29 mouse cellular contexts compared by ENCODE assay signal in the genomic region with DNA sequence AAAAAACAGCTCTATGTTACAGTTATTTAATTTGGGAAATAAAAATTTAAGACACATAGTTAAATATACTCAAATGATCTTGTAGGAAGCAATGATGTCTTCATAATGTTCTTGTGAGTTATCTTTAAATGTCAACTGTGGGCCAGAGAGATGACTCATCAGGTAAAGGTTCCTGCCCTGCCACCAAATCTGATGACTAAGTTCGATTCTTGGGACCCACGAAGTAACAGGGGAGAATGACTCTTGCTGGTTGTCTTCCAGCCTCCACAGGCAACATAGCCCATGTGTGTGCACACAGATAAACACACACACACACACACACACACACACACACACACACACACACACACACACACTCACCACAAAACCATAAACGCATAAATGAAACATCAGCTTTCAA. TPM values are rescaled to one million over a fixed set of nuclear protein-coding genes. Genes with fewer than 3 reads are reported as not detected.
DNase-seq lines count a peak whose midpoint lies in the region; ATAC-seq lines count a peak whose summit lies in the region.
"Had no signal": no experiment of that assay in that cellular context is flagged by ENCODE, and none has a peak within 500 bp of the region (broad histone marks: within the 10 kb centered on the region; RNA-seq: fewer than 3 reads in every experiment).

No protein-coding gene starts in this region.

- 87% methylated on average over 3 of the region's 3 CpGs for WGBS in heart, embryonic 12.5 days

- ATAC-seq in heart, embryonic 12.5 days (ENCODE audit: insufficient number of reproducible peaks, low FRiP score): no peak
- no peak for ATAC-seq in erythroblast, adult 5-6 weeks (replicated peaks; ENCODE audit: low FRiP score, poor library complexity, severe bottlenecking)
- ATAC-seq: activated CD4-positive, CD25-positive, alpha-beta regulatory T cell, adult 4 months; forebrain, embryonic 13.5 days; forebrain, postnatal 0 days; hindbrain, postnatal 0 days; intestine, embryonic 15.5 days had no signal

- H3K9ac ChIP-seq in heart, embryonic 12.5 days: no peak overlapping the region
- H3K9ac ChIP-seq: embryonic facial prominence, embryonic 13.5 days; forebrain, embryonic 13.5 days; forebrain, postnatal 0 days; heart, embryonic 13.5 days; hindbrain, embryonic 14.5 days; intestine, embryonic 15.5 days had no signal

- no peaks in the 10 kb centered on the region for H3K9me3 ChIP-seq in heart, embryonic 12.5 days (replicated peaks)
- H3K9me3 ChIP-seq: embryonic facial prominence, embryonic 10.5 days; embryonic facial prominence, embryonic 13.5 days; forebrain, embryonic 10.5 days; forebrain, embryonic 13.5 days; intestine, embryonic 15.5 days had no signal

- DNase-seq in 3T3-L1 (ENCODE audit: low read depth, low spot score): peak; percentile 10
- peak; percentile 20 for DNase-seq in CD4-positive, CD25-positive, alpha-beta regulatory T cell, adult 2 months (ENCODE audit: low read depth, low spot score)
- peak; percentile 38 for DNase-seq in induced T-regulatory cell, adult 2 months (ENCODE audit: low read depth)
- no peak for DNase-seq in thymus, postnatal 0 days (ENCODE audit: low spot score)
- DNase-seq: adrenal gland, adult 8-10 months; adrenal gland, postnatal 25 days; cerebellum, adult 11-12 months; cerebellum, adult 8-10 months; cerebellum, postnatal 10 days; cerebellum, postnatal 36 days; embryo, embryonic 11 days; forebrain, postnatal 0 days; gastrocnemius, adult 2 months; gastrocnemius, postnatal 14 days; heart, adult 11 months; heart, postnatal 14 days; heart, postnatal 4 days; kidney, adult 11 months had no signal

- no peaks in the 10 kb centered on the region for H3K27me3 ChIP-seq in heart, embryonic 12.5 days (replicated peaks)
- H3K27me3 ChIP-seq: embryonic facial prominence, embryonic 13.5 days; forebrain, embryonic 13.5 days; heart, embryonic 13.5 days; intestine, embryonic 15.5 days had no signal

- no peak overlapping the region for H3K4me2 ChIP-seq in heart, embryonic 12.5 days
- H3K4me2 ChIP-seq: embryonic facial prominence, embryonic 13.5 days; forebrain, embryonic 13.5 days; heart, embryonic 13.5 days; hindbrain, embryonic 14.5 days; intestine, embryonic 15.5 days had no signal

- H3K4me3 ChIP-seq in heart, embryonic 12.5 days: no peak overlapping the region
- H3K4me3 ChIP-seq: embryonic facial prominence, embryonic 10.5 days; embryonic facial prominence, embryonic 13.5 days; forebrain, embryonic 10.5 days; forebrain, embryonic 13.5 days; gastrocnemius, adult 2 months; heart, embryonic 13.5 days; intestine, embryonic 15.5 days had no signal

- no peaks in the 10 kb centered on the region for H3K36me3 ChIP-seq in heart, embryonic 12.5 days
- H3K36me3 ChIP-seq: embryonic facial prominence, embryonic 10.5 days; embryonic facial prominence, embryonic 13.5 days; forebrain, embryonic 10.5 days; heart, embryonic 13.5 days; intestine, embryonic 15.5 days had no signal

- H3K4me1 ChIP-seq in heart, embryonic 12.5 days (replicated peaks): no peaks in the 10 kb centered on the region
- H3K4me1 ChIP-seq: embryonic facial prominence, embryonic 10.5 days; embryonic facial prominence, embryonic 13.5 days; forebrain, embryonic 10.5 days; forebrain, embryonic 13.5 days; heart, embryonic 13.5 days; intestine, embryonic 15.5 days had no signal

- H3K27ac ChIP-seq in heart, embryonic 12.5 days (ENCODE audit: poor library complexity, severe bottlenecking): no peak overlapping the region
- H3K27ac ChIP-seq: embryonic facial prominence, embryonic 10.5 days; embryonic facial prominence, embryonic 13.5 days; forebrain, embryonic 10.5 days; forebrain, embryonic 13.5 days; gastrocnemius, adult 2 months; heart, embryonic 13.5 days; hindbrain, embryonic 14.5 days; hindbrain, postnatal 0 days; intestine, embryonic 15.5 days had no signal

RNA-seq across cellular contexts. Expression of a gene that starts 22.6 kb away (rescaled TPM):
- polyA plus RNA-seq in heart, embryonic 12.5 days (2016; fragmentation: Nextera tagmentation; extraction: Ambion mirVana): 25.2 and 25.9 TPM in 2 replicates
- 6.0 and 10.4 TPM in 2 replicates for total RNA-seq in erythroblast, adult 5-6 weeks (2015; ENCODE audit: low replicate concordance)
- 7.5 and 9.9 TPM in 2 replicates for total RNA-seq in erythroblast, adult 5-6 weeks (2017; ENCODE audit: low replicate concordance)
- 47.4 and 51.1 TPM in 2 replicates for polyA plus RNA-seq in thymus, postnatal 0 days (2015; fragmentation: Nextera tagmentation; extraction: Ambion mirVana)
